Mouse (Mus musculus): Measurements from ENCODE around the gene Sgk1. TPM values are rescaled to one million over a fixed set of nuclear protein-coding genes. Genes with fewer than 3 reads are reported as not detected.

Gene Sgk1
- total RNA-seq, 2 experiments from 2014 or later, result 87.2 to 233 TPM

DNA sequence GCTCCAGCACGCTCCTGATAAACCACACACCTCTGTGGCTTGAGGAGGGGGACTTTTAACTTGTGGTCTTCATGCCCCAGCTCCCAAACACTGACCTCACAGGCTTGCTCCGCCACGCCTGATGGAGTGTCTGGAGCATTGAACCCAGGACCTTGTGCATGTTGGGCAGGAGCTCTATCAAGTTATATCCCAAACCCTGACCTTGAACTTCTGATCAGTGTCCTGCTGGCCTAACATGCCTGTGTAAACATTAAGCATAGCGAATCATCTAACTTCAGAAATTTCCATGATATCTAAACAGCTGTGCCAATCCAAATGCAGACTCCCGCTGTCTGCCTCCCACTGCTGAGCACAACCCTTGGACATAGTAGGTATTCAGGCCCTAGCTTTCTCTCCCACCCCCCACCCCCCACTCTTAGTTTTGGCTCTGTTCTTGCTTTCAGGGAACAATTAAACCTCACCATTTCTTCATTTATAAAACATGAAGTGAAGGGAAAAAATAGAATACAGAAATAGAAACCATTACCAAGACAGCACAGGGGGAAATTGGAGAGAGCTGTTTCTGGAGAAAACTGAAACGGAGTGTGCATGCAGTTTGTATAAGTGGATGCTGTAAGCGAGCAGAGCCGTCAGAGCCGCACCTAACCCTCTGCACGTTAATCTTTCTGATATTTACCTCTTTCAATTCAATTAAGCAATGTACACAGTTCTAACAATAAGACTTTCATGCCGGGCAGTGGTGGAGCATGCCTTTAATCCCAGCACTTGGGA is 34.5 kb downstream of the Sgk1 start:
- no peak for DNase-seq

DNA sequence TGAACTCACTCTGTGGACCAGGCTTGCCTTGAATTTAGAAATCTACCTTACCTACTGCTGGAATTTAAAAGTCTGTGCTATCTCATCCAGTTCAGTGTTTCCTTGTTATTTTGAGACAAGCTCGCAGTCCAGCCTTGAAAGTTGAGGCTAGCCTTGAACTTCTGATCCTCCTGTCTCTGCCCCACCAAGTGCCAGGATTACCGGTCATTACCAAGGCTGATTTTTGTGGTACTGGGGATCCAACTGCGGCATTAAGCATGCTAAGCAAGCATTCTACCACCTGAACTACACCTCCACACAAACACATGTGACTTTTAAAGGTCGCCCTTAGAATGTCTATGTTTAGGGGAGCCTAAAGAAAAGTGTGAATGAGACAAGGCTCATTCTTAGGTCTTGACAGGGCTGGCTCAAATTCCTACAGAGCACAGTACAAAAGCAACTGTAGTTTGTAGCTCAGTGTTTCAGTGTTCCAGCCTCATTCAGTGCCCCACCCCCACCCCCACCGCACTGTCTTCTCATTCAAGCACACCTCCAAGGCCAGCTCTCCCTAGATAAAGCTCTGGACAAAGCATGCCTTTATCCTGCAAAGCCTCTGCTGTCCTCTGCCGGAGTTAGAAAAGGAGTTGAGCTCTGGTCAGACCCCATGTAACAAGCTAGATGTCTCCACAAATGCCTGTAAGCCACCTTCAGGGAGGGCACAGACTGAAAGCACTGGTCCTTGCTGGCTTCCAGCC is 36.2 kb downstream of the Sgk1 start:
- DNase-seq, result no peak

DNA sequence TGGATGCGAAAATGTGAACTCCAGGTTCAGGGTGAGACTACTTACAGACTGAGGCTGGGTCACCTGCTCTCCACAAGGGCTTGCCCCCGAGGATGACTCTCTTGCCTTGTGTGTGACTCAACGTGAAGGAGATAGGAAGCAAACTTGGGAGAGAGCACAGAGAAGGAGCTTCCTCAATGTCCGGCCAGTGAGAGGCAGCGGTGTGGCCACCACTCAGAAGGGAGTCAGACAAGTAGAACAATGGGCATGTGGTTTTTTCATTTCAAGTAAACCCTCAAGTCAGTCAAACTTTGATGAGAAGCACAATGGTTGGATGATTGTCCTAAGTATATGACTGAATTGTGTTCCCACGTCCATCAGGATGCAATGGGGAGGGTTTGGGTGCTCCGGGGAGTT is 36.8 kb downstream of the Sgk1 start:
- no peak for DNase-seq

DNA sequence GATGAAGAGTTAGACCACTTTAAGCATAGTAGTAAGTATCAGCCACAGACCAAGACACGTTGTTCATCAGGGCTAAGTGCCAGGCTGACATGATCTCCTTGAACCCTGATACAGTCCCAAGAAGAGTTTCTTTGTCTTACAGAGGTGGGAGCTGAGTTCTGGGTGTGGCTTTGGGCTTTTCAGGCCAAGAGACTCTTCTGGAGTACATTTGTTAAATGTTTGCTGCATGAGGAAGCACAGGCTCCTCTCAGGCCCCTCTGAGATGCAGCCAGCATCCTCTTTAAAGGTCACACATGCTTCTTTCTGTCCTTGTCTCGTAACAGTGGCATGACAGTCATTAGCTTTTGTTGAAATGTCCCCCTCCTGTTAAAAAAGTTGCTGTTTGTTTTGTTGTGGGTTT is 38.6 kb downstream of the Sgk1 start:
- no peak for DNase-seq

DNA sequence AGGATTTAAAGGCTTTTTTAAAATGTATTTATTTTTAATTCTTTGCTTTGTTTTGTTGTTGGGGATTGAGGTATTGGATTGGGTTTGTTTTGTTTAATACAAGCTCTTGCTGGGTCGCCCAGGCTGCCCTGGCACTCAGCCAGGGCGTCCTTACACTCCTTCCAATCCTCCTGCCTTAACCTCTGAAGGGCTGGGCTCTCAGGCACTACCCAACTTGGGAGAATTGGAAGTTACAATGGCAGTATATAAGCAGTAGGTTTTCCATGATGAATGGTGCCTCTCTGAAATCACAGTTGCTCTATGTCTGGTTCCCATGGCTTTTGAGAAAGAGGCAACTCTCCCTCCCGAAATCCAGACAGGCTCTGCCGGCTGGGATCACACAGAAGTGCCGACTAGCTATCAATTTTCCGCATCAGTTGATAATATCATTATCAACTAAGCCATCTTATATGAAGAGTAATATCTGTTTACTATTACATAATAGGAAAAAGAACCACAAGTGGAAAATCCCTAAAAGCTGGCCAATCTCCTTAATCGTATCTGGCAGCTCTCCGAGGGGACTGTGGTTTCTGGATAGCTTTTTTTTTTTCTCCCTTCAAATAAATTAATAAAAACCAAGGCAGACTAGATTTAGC is 40.8 kb downstream of the Sgk1 start:
- no peak for DNase-seq

DNA sequence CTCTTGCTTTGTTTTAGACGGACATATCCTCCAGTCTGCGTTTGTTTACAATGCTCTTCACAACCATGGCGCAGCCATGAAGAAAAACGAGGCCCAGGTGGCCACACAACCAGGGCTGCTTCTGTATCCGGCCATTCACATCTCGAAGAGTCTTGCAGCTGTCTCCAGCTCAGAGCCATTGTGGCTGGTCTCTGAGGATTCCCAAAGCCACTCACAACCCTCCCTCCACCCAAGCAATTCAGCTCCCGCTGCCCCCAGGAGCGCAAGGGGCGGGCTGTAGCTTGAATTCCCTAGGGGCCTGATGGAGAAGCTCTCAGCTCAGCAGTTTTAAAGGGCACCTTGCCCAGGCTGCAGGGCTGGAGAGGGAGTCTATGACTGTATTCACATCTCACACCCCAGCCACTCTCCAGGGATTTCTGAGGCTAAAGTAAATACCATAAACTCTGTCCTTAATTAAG is 41.5 kb downstream of the Sgk1 start:
- DNase-seq, result peak; percentile 70

DNA sequence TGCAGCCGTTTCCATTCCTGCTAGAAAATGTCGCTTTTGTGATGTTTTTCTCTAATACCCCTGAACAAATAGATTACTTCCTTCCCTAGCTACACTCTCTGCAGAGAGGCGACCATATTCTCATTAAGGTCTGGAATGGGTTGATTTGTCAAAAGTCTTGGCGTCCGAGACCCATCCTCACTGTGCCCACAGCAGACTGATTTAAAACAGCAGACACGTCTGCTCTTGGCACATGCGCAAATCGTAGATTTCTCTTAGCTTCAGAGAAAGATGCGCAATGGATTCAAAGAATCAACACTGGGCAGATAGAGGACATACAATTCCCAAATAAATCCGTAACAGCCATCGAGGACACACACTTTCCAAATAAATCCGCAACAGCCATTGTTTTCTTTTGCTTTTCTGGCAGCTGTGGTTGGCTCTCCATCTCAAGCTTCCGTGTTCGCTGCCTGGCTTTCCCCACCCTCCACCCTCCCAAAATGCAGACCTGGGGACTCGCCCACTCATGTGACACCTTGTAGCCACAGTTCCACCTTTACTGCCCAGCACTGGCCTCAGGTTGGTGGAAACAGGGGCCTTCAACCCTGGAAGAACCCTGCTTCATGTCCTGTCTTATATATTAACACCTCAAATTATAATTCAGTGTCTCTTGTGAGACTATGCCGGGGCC is 42.2 kb downstream of the Sgk1 start:
- DNase-seq, result no peak

DNA sequence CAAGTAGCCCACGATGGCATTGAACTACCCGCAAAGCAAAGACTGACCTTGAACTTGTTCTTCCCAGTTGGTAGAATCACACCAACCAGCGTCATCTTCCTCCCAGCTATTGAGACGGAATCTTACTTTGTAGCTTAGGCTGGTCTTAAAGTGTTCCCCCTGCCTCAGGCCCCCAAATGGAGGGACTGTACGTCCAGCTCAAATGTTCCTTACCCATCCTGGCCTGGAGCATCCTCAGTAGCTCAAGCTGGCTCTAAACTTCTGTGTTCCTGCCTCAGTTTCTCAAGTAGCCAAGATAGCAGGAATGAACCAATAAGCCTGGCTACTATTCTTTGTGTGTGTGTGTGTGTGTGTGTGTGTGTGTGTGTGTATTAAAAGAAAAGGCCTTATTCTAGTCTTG is 45.0 kb downstream of the Sgk1 start:
- DNase-seq, result no peak

DNA sequence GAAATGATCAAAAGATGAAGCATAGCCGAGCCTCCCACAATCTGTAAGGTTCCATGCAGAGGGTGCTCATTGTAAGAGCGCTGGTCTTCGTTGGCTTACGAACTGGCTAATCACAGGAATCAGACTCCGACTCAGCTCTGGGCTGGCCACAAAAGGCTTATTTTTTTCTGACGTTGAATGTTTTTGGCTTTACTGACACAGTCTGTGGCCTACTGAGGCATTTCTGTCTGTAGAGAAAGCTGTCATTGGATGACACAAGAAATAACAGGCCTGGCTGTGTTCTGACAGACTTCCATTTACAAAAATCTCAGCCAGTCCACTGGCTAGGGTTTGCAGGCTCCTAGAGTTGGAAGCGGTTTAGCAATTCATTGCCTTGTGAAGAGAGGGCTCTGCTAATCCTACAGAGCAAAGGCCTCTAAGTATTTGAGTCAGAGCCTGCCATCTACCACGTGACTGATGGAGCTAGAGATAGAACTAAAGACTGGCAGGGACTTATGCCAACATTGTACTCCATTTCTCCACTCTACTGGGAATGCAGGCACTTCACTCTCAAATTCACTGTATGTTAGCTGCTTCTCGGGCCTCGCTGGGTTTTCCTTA is 48.9 kb downstream of the Sgk1 start:
- DNase-seq, result no peak

DNA sequence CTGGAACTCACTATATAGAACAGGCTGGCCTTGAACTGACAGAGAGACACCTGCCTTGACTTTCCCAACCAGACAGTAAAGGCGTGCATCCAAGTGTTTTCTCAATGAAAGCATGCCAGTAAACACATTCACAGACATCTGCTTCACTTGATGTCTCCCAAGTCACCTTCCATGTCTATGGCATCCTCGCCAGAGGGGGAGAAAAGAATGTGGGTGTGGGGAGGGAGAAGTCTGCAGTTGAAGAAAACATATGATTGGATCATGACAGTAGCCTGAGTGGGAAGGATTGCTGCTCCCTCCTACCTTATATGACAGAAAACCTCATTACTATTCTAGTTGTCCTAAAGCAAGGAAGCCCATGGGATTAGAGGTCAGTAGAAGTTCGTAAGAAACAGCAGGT is 50.8 kb downstream of the Sgk1 start:
- no peak for DNase-seq

DNA sequence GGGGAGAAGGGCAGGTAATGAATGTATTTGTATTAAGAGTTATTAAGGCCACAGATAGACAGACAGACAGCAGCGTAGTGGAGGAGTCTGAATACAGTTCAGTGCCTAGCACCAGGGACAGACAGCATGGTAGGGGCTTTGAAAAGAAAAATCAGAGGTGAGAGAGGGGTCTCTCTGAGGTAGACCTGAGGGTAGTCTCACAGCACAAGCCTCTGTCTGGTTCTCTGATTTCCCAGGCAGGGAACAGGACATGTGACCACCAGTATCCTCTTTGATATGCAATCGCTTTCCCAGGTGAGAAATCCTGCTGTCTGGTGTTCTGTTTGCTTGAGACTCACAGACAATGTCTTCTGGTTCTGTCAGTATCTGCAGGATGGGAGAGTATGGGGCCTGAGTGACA is 52.8 kb downstream of the Sgk1 start:
- DNase-seq, result no peak

DNA sequence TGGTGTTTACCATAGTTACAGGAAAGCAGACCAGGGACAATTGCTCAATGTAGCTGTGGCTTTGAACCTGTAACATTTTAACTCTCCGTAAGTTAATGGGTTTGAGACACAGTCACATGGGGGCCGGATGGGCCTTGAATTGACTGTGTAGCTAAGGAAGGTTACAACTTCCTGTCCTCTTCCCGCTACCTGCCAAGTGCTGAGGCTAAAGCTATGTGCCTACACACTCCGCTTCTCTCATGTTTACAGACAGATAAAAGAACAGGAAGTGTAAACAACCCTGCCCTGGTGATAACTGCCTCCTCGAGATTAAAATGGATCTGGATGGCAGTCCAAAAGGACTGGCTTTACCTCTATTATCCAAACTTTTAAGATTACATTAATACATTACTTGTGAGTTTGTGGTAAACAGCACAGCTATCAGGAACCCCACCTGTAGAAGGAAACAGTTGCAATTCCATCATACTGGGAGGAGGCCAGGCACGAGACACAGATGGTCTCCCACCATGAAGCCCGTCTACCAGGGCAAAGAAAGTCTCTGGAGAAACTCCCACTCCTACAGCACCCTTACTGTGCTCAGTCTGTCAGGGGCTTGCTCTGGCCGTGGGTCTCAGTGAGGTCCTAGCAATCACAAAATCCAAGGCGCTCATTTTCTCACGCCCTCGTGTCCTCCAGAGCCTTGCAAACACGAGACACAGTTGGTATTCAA is 54.7 kb downstream of the Sgk1 start:
- peak; percentile 16 for DNase-seq

DNA sequence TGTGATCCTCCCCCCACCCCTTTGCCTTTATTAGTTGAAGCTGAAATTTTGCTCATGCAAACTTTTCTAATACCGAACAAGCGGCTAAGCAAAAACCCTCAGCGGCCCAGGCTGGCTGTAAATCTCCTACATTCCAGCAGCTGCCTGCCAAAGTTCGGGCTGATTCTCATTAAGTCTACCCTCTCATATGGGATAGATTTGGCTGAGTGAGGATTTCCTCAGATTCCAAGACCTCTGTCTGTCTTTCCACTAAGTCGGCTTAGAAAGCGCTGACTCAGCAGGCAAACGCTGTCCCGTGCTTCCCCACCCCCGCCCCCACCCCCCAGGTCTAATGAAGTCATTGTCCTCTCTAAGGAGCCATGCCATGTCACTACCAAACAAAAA is 55.2 kb downstream of the Sgk1 start:
- DNase-seq, result peak; percentile 48

DNA sequence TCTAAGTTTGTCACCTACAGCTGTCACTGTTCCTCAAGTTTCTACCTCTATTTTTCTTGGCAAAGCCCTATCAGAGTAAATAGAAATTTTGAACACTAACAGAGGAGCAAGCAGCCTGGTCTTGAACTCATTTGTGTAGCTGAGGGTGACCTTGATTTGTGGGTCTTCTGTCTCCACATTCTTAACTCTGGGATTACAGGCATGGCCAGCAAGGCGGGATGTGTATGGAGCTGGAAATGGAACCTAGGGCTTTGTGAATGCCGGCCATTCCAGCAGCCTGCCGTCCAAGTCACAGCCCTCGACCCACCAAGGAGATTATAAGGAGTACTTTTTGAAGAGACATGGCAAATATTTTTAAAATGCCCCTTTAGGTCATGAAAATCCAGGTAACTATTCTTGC is 56.2 kb downstream of the Sgk1 start:
- DNase-seq, result no peak

DNA sequence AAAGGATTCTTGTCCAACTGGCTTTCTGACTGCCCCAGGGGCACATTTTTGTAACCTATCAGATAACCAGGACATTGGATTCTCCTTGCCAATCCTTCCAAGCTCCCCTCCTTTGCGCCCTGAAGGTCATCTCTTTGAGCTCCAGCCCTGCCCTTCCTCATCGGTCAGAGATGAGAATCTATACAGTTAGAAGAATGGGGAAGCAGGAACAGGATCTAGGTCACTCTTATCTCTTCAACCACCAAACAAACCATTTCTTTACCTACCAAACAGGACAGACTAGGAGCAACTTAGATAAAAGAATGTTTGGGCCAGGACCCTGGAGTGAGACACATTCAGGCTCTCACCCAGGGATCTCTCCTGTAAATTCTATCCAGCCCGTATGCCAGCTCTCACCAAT is 59.3 kb downstream of the Sgk1 start:
- DNase-seq, result no peak

DNA sequence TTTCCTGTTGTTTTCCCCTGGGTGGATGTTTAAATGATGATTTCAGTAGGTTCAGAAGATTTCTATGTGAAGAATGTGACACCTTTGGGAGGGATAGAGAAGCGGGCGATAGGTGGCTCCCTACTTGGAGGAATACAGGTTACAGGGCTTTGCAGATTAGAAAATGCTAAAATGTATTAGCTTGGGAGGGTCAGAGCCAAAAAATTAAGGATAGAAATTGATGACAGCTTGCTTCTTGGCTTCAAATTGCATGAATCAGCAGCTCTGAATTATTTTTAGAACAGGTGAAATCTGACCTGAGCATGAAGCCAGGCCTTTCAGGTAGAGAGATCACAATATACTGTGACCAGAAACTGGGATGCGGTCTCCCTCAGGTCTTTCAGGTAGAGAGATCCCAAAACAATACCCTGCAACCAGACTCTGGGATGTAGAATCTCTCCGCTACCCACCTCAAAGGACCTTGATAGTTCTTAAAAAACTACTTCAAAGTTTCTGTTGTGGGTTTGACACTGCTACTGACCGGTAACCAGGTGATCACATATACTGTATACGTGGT is 61.2 kb downstream of the Sgk1 start:
- no peak for DNase-seq

DNA sequence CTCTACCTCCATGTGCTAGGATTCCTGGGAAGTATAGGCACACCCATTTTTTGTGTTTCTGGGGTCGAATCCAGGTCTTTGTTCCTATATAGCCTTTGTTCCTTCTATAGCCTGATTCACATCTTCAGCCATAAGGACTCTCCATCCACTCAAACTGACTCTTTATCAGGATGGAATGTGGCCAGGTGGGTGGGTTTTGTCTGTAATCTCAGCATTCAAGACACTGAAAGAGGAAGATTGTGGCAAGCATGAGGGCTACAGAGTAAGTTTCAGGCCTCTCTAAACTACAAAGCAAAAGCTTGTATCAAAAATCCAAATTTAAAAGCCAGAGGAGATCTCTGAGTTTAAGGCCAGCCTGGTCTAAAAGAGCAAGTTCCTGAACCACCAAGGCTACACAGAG is 63.2 kb downstream of the Sgk1 start:
- no peak for DNase-seq

DNA sequence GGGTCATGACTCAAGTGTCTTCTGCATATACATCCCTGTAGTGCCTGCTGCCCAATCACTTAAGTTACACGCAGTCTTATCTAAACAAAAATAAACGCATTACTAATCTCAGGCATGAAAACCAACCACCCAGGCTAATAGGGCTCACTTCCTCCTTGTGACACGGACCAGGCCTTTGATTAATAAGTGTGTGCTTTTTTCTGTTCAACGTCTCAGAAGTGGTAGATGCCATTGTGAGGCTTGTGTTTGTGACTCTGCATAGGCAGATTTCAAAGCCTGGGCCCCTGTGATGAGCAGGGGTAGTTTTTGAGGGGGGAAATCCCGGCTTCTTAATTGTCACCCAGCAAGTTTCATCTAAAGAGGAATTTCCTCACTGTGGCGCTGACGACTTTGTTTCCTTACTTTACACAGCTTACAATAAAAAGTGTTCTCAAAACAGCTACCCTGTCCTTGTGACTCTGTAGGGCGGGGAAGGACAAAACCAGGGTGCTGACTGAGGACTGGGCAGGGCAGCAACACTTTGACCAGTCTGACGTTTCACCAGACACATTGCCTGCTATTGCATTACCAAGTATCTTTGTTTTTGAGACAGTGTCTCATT is 64.9 kb downstream of the Sgk1 start:
- no peak for DNase-seq

DNA sequence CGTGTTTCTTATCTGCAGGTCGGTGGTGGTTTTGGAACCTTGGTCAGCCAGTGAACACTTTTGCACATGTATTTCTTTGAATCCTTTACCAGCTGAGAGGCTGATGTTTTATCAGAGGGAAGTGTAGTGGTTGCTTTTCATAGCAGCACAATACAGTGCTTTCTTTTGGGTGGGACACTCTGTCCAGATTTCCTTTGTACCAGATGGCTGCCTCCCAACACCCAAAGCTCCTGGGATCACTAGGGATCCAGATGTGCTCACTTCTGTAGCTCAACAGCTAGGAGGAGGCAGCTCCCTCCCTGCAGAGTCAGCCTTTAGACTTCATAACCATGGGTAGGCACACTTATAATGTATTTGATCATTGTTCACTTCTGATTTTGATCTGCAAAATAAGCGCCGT is 70.5 kb downstream of the Sgk1 start:
- DNase-seq, result peak; percentile 52

DNA sequence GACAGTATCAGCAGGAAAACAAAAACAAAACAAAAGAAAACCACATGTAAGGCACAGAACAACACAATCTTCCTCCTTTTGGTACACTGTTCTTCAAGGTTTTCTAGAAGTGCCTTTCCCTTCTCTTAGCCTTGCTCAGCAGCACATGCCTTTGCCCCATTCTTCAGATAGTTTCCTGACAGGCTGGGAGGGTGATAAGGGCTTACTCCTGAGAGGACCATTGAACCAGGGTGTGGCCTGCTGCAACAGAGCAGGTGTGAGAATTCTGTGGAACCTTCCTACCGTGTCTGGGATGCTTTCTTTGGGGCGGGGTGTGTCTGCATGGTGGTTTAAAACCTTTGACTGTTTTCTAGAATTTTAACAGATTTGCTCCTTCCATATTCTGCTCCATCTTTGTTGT is 79.1 kb downstream of the Sgk1 start:
- DNase-seq, result no peak

DNA sequence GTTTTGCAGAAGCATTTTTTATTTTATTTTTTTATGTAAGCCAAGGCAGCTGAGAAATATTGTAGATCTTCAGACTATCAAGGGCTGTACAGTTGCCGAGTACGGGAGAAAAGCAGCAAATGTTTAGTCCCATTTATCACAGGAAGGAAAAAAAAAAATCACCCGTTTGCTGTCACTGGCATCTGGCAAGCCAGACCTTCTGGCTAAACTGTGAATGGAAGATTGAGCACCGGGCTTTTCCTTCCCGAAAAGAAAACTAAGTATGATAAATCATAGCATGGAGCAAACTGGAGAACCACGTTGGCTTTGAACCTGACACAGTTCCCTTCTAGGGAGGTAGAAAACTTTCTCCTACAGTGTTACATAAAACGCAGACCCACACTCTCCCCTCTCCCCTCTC is 81.0 kb downstream of the Sgk1 start:
- no peak for DNase-seq

All from gastrocnemius, postnatal 10 days (tissue).